Mouse (Mus musculus): ENCODE results near the gene Plpp7. TPM values are rescaled to one million over a fixed set of nuclear protein-coding genes. Genes with fewer than 3 reads are reported as not detected.

The Plpp7 gene
- polyA plus RNA-seq, 1 experiment from 2014 or later = 2.6 TPM

GRCm38 (mm10) chr2:32111268-32111667 is 15.9 kb downstream of the Plpp7 start:
- ATAC-seq (ENCODE audit: low FRiP score, low TSS enrichment) = no peak
- Histone ChIP-seq H3K4me1 (replicated peaks; ENCODE audit: control insufficient read depth, insufficient read depth) (no peaks in the 10 kb centered on the region), H3K36me3 (ENCODE audit: control insufficient read depth, insufficient read depth, low read length) (no peaks in the 10 kb centered on the region), H3K4me3 (ENCODE audit: low read depth, low read length) (no peak overlapping the region), H3K9me3 (ENCODE audit: control insufficient read depth, low read length) (no peaks in the 10 kb centered on the region), H3K27me3 (ENCODE audit: control insufficient read depth, insufficient read depth, low read length) (no peaks in the 10 kb centered on the region), H3K4me2 (replicated peaks; ENCODE audit: low read depth) (no peak overlapping the region), H3K9ac (ENCODE audit: low read length) (no peak overlapping the region), H3K27ac (replicated peaks) (no peak overlapping the region)
- no peak for TF ChIP-seq EP300 (optimal IDR thresholded peaks at IDR 0.05)
- TF ChIP-seq CTCF (IDR thresholded peaks at IDR 0.05; ENCODE audit: low read depth) = no peak
- no peak for DNase-seq (ENCODE audit: low spot score)
- 94% methylated on average over 1 of the region's 1 CpGs for WGBS

GRCm38 (mm10) chr2:32112548-32112947 is 17.2 kb downstream of the Plpp7 start:
- WGBS = 57% methylated on average over 2 of the region's 2 CpGs

DNA sequence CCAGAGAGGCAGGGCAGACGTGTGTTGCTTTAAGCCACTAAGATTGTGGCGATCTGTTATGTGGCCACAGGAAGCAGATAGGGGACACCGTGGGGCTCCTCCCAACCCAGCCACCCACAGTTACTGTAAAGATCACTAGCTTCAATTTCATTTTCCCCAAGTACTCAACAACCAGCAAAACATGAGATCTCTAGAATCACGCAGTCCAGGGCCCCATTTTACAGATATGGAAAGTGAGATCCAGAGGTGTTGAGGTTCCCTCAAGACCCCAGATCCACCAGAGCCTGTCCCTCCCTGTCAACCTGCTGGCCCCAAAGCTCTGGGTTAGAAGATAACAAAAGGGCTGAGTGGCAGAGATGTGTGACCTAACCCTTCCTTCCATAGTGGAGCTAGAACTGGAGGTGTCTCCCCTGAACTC is 20.5 kb downstream of the Plpp7 start:
- 86% methylated on average over 4 of the region's 4 CpGs for WGBS

More at GRCm38 (mm10) chr2:32112548-32112947, 17.2 kb downstream of the Plpp7 start:
- H3K4me3 ChIP-seq (ENCODE audit: low read depth, low read length) = no peak overlapping the region
- TF ChIP-seq CTCF (IDR thresholded peaks at IDR 0.05; ENCODE audit: low read depth) = no peak
- TF ChIP-seq EP300 (optimal IDR thresholded peaks at IDR 0.05) = no peak
- ATAC-seq (ENCODE audit: low FRiP score, low TSS enrichment) (no peak), DNase-seq (ENCODE audit: low spot score) (no peak)
- no peaks in the 10 kb centered on the region for H3K36me3 ChIP-seq (ENCODE audit: control insufficient read depth, insufficient read depth, low read length)
- no peak overlapping the region for H3K27ac ChIP-seq (replicated peaks)
- no peaks in the 10 kb centered on the region for H3K9me3 ChIP-seq (ENCODE audit: control insufficient read depth, low read length)
- H3K4me1 ChIP-seq (replicated peaks; ENCODE audit: control insufficient read depth, insufficient read depth) = no peaks in the 10 kb centered on the region
- no peak overlapping the region for H3K4me2 ChIP-seq (replicated peaks; ENCODE audit: low read depth)
- no peaks in the 10 kb centered on the region for H3K27me3 ChIP-seq (ENCODE audit: control insufficient read depth, insufficient read depth, low read length)
- no peak overlapping the region for H3K9ac ChIP-seq (ENCODE audit: low read length)

DNA sequence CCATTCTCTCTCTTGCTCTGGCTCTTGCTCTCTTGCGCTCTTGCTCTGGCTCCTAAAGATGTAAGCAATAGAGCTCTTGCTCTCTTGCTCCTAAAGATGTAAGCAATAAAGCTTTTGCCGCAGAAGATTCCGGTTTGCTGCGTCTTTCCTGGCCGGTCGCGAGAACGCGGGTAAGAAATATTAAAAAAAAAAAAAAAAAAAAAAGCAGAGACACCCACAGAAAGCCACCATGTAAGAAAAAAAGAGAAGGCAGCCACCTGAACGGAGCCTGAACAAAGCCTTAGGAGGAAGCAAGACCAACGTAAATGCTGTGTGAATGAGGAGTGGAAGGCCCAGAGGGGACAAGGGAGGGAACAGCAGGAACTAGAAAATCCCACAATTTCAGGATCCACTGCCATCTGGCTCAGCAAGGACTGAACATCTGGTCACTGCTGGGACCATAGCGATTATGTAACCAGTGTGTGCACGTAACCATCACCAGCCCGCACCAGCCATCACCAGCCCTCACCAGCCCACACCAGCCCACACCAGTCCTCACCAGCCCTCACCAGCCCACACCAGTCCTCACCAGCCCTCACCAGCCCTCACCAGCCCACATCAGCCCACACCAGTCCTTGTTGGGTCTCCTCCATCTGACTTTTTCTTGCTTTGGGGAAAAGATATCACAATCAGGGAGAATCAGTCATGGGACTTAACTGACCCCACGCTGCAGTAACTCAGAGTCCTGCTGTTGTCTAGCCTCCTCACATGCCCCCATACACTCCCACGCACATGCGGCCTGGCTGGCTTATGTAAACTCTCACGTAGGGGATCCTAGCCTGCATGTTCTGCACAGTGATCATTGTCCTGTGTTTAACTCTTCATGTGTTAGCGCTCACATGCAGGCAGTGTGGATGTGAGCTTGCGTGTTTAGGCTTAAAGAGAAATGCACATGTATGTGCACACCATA is 24.7 kb downstream of the Plpp7 start:
- H3K4me1 ChIP-seq (replicated peaks; ENCODE audit: control insufficient read depth, insufficient read depth) = no peaks in the 10 kb centered on the region
- no peak for DNase-seq (ENCODE audit: low spot score)
- H3K27me3 ChIP-seq (ENCODE audit: control insufficient read depth, insufficient read depth, low read length) = no peaks in the 10 kb centered on the region
- no peak for ATAC-seq (ENCODE audit: low FRiP score, low TSS enrichment)
- H3K27ac ChIP-seq (replicated peaks) = no peak overlapping the region
- H3K4me2 ChIP-seq (replicated peaks; ENCODE audit: low read depth) = no peak overlapping the region
- no peak overlapping the region for H3K4me3 ChIP-seq (ENCODE audit: low read depth, low read length)
- H3K9ac ChIP-seq (ENCODE audit: low read length) = no peak overlapping the region
- H3K9me3 ChIP-seq (ENCODE audit: control insufficient read depth, low read length) = no peaks in the 10 kb centered on the region
- H3K36me3 ChIP-seq (ENCODE audit: control insufficient read depth, insufficient read depth, low read length) = no peaks in the 10 kb centered on the region
- no peak for TF ChIP-seq EP300 (optimal IDR thresholded peaks at IDR 0.05)
- no peak for TF ChIP-seq CTCF (IDR thresholded peaks at IDR 0.05; ENCODE audit: low read depth)
- 87% methylated on average over 20 of the region's 20 CpGs for WGBS

More for the DNA sequence above, 20.5 kb downstream of the Plpp7 start:
- DNase-seq (ENCODE audit: low spot score) (no peak), ATAC-seq (ENCODE audit: low FRiP score, low TSS enrichment) (no peak)
- H3K27me3 ChIP-seq (ENCODE audit: control insufficient read depth, insufficient read depth, low read length) = no peaks in the 10 kb centered on the region
- H3K9ac ChIP-seq (ENCODE audit: low read length) = no peak overlapping the region
- no peaks in the 10 kb centered on the region for H3K9me3 ChIP-seq (ENCODE audit: control insufficient read depth, low read length)
- no peaks in the 10 kb centered on the region for H3K36me3 ChIP-seq (ENCODE audit: control insufficient read depth, insufficient read depth, low read length)
- TF ChIP-seq CTCF (IDR thresholded peaks at IDR 0.05; ENCODE audit: low read depth) = no peak
- no peak for TF ChIP-seq EP300 (optimal IDR thresholded peaks at IDR 0.05)
- no peak overlapping the region for H3K4me2 ChIP-seq (replicated peaks; ENCODE audit: low read depth)
- no peak overlapping the region for H3K4me3 ChIP-seq (ENCODE audit: low read depth, low read length)
- no peaks in the 10 kb centered on the region for H3K4me1 ChIP-seq (replicated peaks; ENCODE audit: control insufficient read depth, insufficient read depth)
- H3K27ac ChIP-seq (replicated peaks) = no peak overlapping the region

DNA sequence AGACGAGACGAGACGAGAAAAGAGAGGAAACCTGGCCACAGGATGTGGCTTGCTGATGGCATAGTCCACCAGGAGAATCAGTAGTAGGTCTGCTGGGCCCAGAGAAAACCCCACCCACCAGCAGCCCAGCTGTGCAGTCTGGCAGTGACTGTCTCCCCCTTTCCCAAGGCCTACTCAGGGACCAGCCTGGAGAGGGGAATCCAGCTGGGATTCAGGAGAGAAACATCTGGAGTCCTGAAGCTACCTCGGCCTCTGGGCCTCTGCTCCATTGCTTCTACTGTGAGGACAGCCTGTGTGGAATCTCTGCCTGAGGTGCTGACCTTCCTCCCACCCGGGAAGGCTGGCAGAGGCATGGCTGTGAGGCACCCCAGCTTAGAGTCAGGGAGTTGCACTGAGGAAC is 25.8 kb downstream of the Plpp7 start:
- no peaks in the 10 kb centered on the region for H3K27me3 ChIP-seq (ENCODE audit: control insufficient read depth, insufficient read depth, low read length)
- no peak overlapping the region for H3K4me2 ChIP-seq (replicated peaks; ENCODE audit: low read depth)
- no peak overlapping the region for H3K9ac ChIP-seq (ENCODE audit: low read length)
- ATAC-seq (ENCODE audit: low FRiP score, low TSS enrichment) (no peak), DNase-seq (ENCODE audit: low spot score) (no peak)
- TF ChIP-seq EP300 (optimal IDR thresholded peaks at IDR 0.05) (no peak), CTCF (IDR thresholded peaks at IDR 0.05; ENCODE audit: low read depth) (no peak)
- H3K4me1 ChIP-seq (replicated peaks; ENCODE audit: control insufficient read depth, insufficient read depth) = no peaks in the 10 kb centered on the region
- no peak overlapping the region for H3K4me3 ChIP-seq (ENCODE audit: low read depth, low read length)
- WGBS = 47% methylated on average over 5 of the region's 5 CpGs
- no peak overlapping the region for H3K27ac ChIP-seq (replicated peaks)
- H3K36me3 ChIP-seq (ENCODE audit: control insufficient read depth, insufficient read depth, low read length) = no peaks in the 10 kb centered on the region
- H3K9me3 ChIP-seq (ENCODE audit: control insufficient read depth, low read length) = no peaks in the 10 kb centered on the region

- Histone ChIP-seq H3K4me3 (ENCODE audit: low read depth, low read length) (no peak overlapping the region), H3K4me2 (replicated peaks; ENCODE audit: low read depth) (no peak overlapping the region), H3K36me3 (ENCODE audit: control insufficient read depth, insufficient read depth, low read length) (no peaks in the 10 kb centered on the region), H3K9ac (ENCODE audit: low read length) (no peak overlapping the region), H3K9me3 (ENCODE audit: control insufficient read depth, low read length) (no peaks in the 10 kb centered on the region), H3K27ac (replicated peaks) (no peak overlapping the region), H3K4me1 (replicated peaks; ENCODE audit: control insufficient read depth, insufficient read depth) (no peaks in the 10 kb centered on the region), H3K27me3 (ENCODE audit: control insufficient read depth, insufficient read depth, low read length) (no peaks in the 10 kb centered on the region)
- DNase-seq (ENCODE audit: low spot score) (no peak), ATAC-seq (ENCODE audit: low FRiP score, low TSS enrichment) (no peak)
- 67% methylated on average over 2 of the region's 2 CpGs for WGBS
- TF ChIP-seq CTCF (IDR thresholded peaks at IDR 0.05; ENCODE audit: low read depth) = no peak
- no peak for TF ChIP-seq EP300 (optimal IDR thresholded peaks at IDR 0.05)
Observed at GRCm38 (mm10) chr2:32121785-32122184, 26.5 kb downstream of the Plpp7 start.

Measured in stomach, postnatal 0 days (tissue).